Mouse (Mus musculus) embryonic stem cell, embryonic (primary cell): ENCODE data around the gene Cd248.

Experiments
- CTCF ChIA-PET, 4 experiments: fragments of 300-600 bp in 2 of 4; fragments of 350-600 bp in 2 of 4; sonication (Branson Sonifier 250); formaldehyde crosslinking; loops; one replicate each; lab custom pipeline; 2022; ENCODE audit warnings: inconsistent platforms in 2 of 4; lab: Charles Lee
- POLR2A ChIA-PET, 4 experiments: fragments of 300-600 bp in 2 of 4; fragments of 350-600 bp in 2 of 4; sonication (Branson Sonifier 250); formaldehyde crosslinking; loops; one replicate each; lab custom pipeline; 2022; ENCODE audit warnings: antibody characterized with exemption in 4 of 4, inconsistent platforms in 1 of 4; lab: Charles Lee

The Cd248 gene

GRCm38 (mm10) chr19:5060365-5061330 is 7.2 kb upstream of the Cd248 start:
- ChIA-PET POLR2A (interaction anchor here (0.5 to 13.6 kb wide), 23 partner anchors 9 to 1211 kb away, joined by 3 to 197 read pairs (median 5); partner anchors contain the start of genes Rin1 (in 3 of the 4), AC124502.3 (in 1 of the 4), B4gat1 (in 1 of the 4) and Cd248 (in 1 of the 4)), CTCF (interaction anchor here in 3 of 4 experiments (0.6 to 3.0 kb wide), 9 partner anchors 8 to 105 kb away, joined by 3 to 13 read pairs (median 6); partner anchors contain the start of gene Rin1 (in 1 of the 3))

- ChIA-PET CTCF (interaction anchor here in 3 of 4 experiments (0.5 to 3.0 kb wide), 5 partner anchors 8 to 455 kb away, joined by 3 to 13 read pairs (median 7); no protein-coding TSS in a partner anchor), POLR2A (interaction anchor here in 3 of 4 experiments (1.7 to 13.6 kb wide), 4 partner anchors 8 to 10 kb away, joined by 7 to 197 read pairs (median 55); partner anchors contain the start of genes Cd248 (in 1 of the 3) and Rin1 (in 1 of the 3))
These were observed 5.8 kb upstream of the Cd248 start for GRCm38 (mm10) chr19:5062041-5062440.

- ChIA-PET CTCF (interaction anchor here in 3 of 4 experiments (0.6 to 3.0 kb wide), 4 partner anchors 9 to 76 kb away, joined by 3 to 13 read pairs (median 5); no protein-coding TSS in a partner anchor), POLR2A (interaction anchor here in 3 of 4 experiments (0.6 to 13.6 kb wide), 5 partner anchors 7 to 273 kb away, joined by 4 to 197 read pairs (median 25); partner anchors contain the start of genes Cd248 (in 1 of the 3) and Rin1 (in 1 of the 3))
These were observed 5.4 kb upstream of the Cd248 start for GRCm38 (mm10) chr19:5062446-5062845.

GRCm38 (mm10) chr19:5065104-5065503 is 2.8 kb upstream of the Cd248 start:
- CTCF ChIA-PET = interaction anchor here in 2 of 4 experiments (1.1 kb wide), 2 partner anchors 11 to 15 kb away, joined by 3 to 4 read pairs; partner anchors contain the start of gene Rin1 (in 1 of the 2)
- POLR2A ChIA-PET = interaction anchor here in 3 of 4 experiments (0.6 to 11.3 kb wide), 3 partner anchors 9 to 252 kb away, joined by 3 to 197 read pairs (median 5); partner anchors contain the start of gene Rin1 (in 1 of the 3)

GRCm38 (mm10) chr19:5067040-5067799 is 658 bp upstream of the Cd248 start:
- CTCF ChIA-PET = interaction anchor here (0.6 to 4.2 kb wide), 17 partner anchors 8 to 488 kb away, joined by 3 to 44 read pairs (median 4); partner anchors contain the start of genes Rab1b (in 1 of the 4), Rin1 (in 1 of the 4) and Yif1a (in 1 of the 4)
- POLR2A ChIA-PET = interaction anchor here (0.6 to 11.3 kb wide), 21 partner anchors 8 to 257 kb away, joined by 3 to 197 read pairs (median 4); partner anchors contain the start of genes Yif1a (in 2 of the 4), Brms1 (in 1 of the 4) and Rin1 (in 1 of the 4)

GRCm38 (mm10) chr19:5068570-5069234 is 824 bp downstream of the Cd248 start:
- ChIA-PET CTCF (interaction anchor here in 3 of 4 experiments (0.8 to 4.2 kb wide), 7 partner anchors 12 to 82 kb away, joined by 3 to 44 read pairs (median 4); partner anchors contain the start of genes Rin1 (in 1 of the 3) and Yif1a (in 1 of the 3)), POLR2A (interaction anchor here in 3 of 4 experiments (0.7 to 11.3 kb wide), 11 partner anchors 10 to 388 kb away, joined by 3 to 197 read pairs (median 4); partner anchors contain the start of genes AC124502.3 (in 1 of the 3), B4gat1 (in 1 of the 3), Rin1 (in 1 of the 3) and Slc29a2 (in 1 of the 3))

GRCm38 (mm10) chr19:5069486-5069885 is 1.6 kb downstream of the Cd248 start:
- ChIA-PET CTCF (interaction anchor here in 2 of 4 experiments (1.0 to 4.2 kb wide), 6 partner anchors 13 to 19 kb away, joined by 3 to 44 read pairs (median 4); partner anchors contain the start of genes Rin1 (in 1 of the 2) and Yif1a (in 1 of the 2)), POLR2A (interaction anchor here in 3 of 4 experiments (0.7 to 11.3 kb wide), 5 partner anchors 9 to 46 kb away, joined by 3 to 197 read pairs (median 4); partner anchors contain the start of genes Rin1 (in 1 of the 3) and Slc29a2 (in 1 of the 3))

- CTCF ChIA-PET = interaction anchor here in 2 of 4 experiments (1.0 to 4.2 kb wide), 4 partner anchors 14 to 18 kb away, joined by 3 to 44 read pairs (median 15); partner anchors contain the start of genes Rin1 (in 1 of the 2) and Yif1a (in 1 of the 2)
- POLR2A ChIA-PET = interaction anchor here in 3 of 4 experiments (0.6 to 11.3 kb wide), 5 partner anchors 10 to 46 kb away, joined by 3 to 197 read pairs (median 4); partner anchors contain the start of genes Rin1 (in 1 of the 3) and Slc29a2 (in 1 of the 3)
These were observed 2.1 kb downstream of the Cd248 start for GRCm38 (mm10) chr19:5069978-5070377.

GRCm38 (mm10) chr19:5071077-5071476 is 3.2 kb downstream of the Cd248 start:
- CTCF ChIA-PET = interaction anchor here (0.5 to 5.4 kb wide), 22 partner anchors 10 to 1208 kb away, joined by 3 to 201 read pairs (median 4); partner anchors contain the start of genes Yif1a (in 3 of the 4) and Rin1 (in 1 of the 4)
- POLR2A ChIA-PET = interaction anchor here (1.0 to 11.3 kb wide), 40 partner anchors 10 to 675 kb away, joined by 3 to 197 read pairs (median 6); partner anchors contain the start of genes Yif1a (in 4 of the 4), Rin1 (in 3 of the 4), Slc29a2 (in 2 of the 4) and AI837181 (in 1 of the 4)

- POLR2A ChIA-PET = interaction anchor here (0.6 to 11.3 kb wide), 80 partner anchors 9 to 740 kb away, joined by 3 to 197 read pairs (median 5); partner anchors contain the start of genes Yif1a (in 4 of the 4), AC124502.3 (in 3 of the 4), B4gat1 (in 3 of the 4) and Rin1 (in 3 of the 4)
- CTCF ChIA-PET = interaction anchor here (0.5 to 5.4 kb wide), 56 partner anchors 10 to 1208 kb away, joined by 3 to 201 read pairs (median 4); partner anchors contain the start of genes Rin1 (in 3 of the 4), Yif1a (in 3 of the 4), Brms1 (in 2 of the 4) and AC124502.3 (in 1 of the 4)
These were observed 3.9 kb downstream of the Cd248 start for GRCm38 (mm10) chr19:5071545-5072369.

- POLR2A ChIA-PET = interaction anchor here (0.6 to 11.3 kb wide), 76 partner anchors 10 to 1219 kb away, joined by 3 to 197 read pairs (median 5); partner anchors contain the start of genes Yif1a (in 4 of the 4), AC124502.3 (in 3 of the 4), B4gat1 (in 3 of the 4) and Rin1 (in 3 of the 4)
- CTCF ChIA-PET = interaction anchor here (0.5 to 5.4 kb wide), 51 partner anchors 9 to 1070 kb away, joined by 3 to 201 read pairs (median 4); partner anchors contain the start of genes Rin1 (in 3 of the 4), Yif1a (in 3 of the 4), Brms1 (in 2 of the 4) and AC124502.3 (in 1 of the 4)
These were observed 4.6 kb downstream of the Cd248 start for GRCm38 (mm10) chr19:5072389-5073019.

GRCm38 (mm10) chr19:5073028-5073427 is 5.2 kb downstream of the Cd248 start:
- ChIA-PET CTCF (interaction anchor here in 3 of 4 experiments (0.6 to 5.4 kb wide), 31 partner anchors 9 to 1069 kb away, joined by 3 to 201 read pairs (median 7); partner anchors contain the start of genes Rin1 (in 3 of the 3), Yif1a (in 2 of the 3), AC124502.3 (in 1 of the 3) and Ap5b1 (in 1 of the 3)), POLR2A (interaction anchor here (0.6 to 11.3 kb wide), 51 partner anchors 9 to 1220 kb away, joined by 3 to 197 read pairs (median 7); partner anchors contain the start of genes AC124502.3 (in 3 of the 4), B4gat1 (in 3 of the 4), Rin1 (in 3 of the 4) and Slc29a2 (in 3 of the 4))

- CTCF ChIA-PET = interaction anchor here (0.6 to 5.4 kb wide), 13 partner anchors 8 to 60 kb away, joined by 3 to 201 read pairs (median 4); partner anchors contain the start of genes Rin1 (in 3 of the 4), Slc29a2 (in 1 of the 4) and Yif1a (in 1 of the 4)
- POLR2A ChIA-PET = interaction anchor here in 3 of 4 experiments (0.7 to 11.3 kb wide), 11 partner anchors 9 to 57 kb away, joined by 3 to 197 read pairs (median 4); partner anchors contain the start of genes Rin1 (in 2 of the 3), Yif1a (in 2 of the 3), AC124502.3 (in 1 of the 3) and B4gat1 (in 1 of the 3)
These were observed 5.6 kb downstream of the Cd248 start for GRCm38 (mm10) chr19:5073518-5073917.
